Mouse (Mus musculus) spleen, adult 2 months (tissue): ENCODE results near the gene Lrrc25. TPM values are rescaled to one million over a fixed set of nuclear protein-coding genes. Genes with fewer than 3 reads are reported as not detected.

Source experiments
- DNase-seq, 2 experiments: peaks; one replicate each; pipeline versions ENCODE4 v3.0.0 to v3.0.0-alpha.2; 2012 to 2021; ENCODE audit warnings: low spot score in 2 of 2, low read depth in 1 of 2
- H3K27ac ChIP-seq: fragments of 200-500 bp; 2 replicates; pipeline ENCODE4 v1.5.1; 2012; ENCODE audit warnings: low read length, inconsistent platforms; ENCODE audit not compliant: insufficient read depth
- H3K27me3 ChIP-seq: fragments of 200-500 bp; 2 replicates; pipeline ENCODE4 v1.6.1; 2012; ENCODE audit warnings: mild to moderate bottlenecking, moderate library complexity, low read length, inconsistent platforms; ENCODE audit not compliant: control insufficient read depth, insufficient read depth
- H3K36me3 ChIP-seq: fragments of 200-500 bp; 2 replicates; pipeline ENCODE4 v1.6.1; 2012; ENCODE audit warnings: mild to moderate bottlenecking, low read length, inconsistent platforms; ENCODE audit not compliant: control insufficient read depth, insufficient read depth
- H3K4me1 ChIP-seq: fragments of 200-500 bp; 2 replicates; pipeline ENCODE4 v1.6.1; 2011; ENCODE audit warnings: inconsistent platforms; ENCODE audit not compliant: control insufficient read depth, insufficient read depth, insufficient read length
- H3K4me3 ChIP-seq: fragments of 200-500 bp; 2 replicates; pipeline ENCODE4 v1.5.1; 2011; ENCODE audit warnings: mild to moderate bottlenecking, inconsistent platforms; ENCODE audit not compliant: insufficient read depth, insufficient read length; ENCODE audit errors: extremely low read depth
- CTCF ChIP-seq: fragments of 200-500 bp; IDR thresholded peaks from 2 replicates; pipeline ENCODE4 v1.5.1; 2011; ENCODE audit warnings: mild to moderate bottlenecking, inconsistent platforms; ENCODE audit not compliant: insufficient read depth, insufficient read length, insufficient replicate concordance; ENCODE audit errors: extremely low read depth
- POLR2A ChIP-seq: fragments of 200-500 bp; IDR thresholded peaks from 2 replicates; pipeline ENCODE4 v1.6.1; 2011; ENCODE audit warnings: low read depth, low read length, inconsistent platforms
- WGBS: fragments of 180-500 bp; shearing (Covaris S2); methylation state at CpG from one replicate; pipeline ENCODE4 v1.1.7; 2018; 5-methylcytosine and 5-hydroxymethylcytosine counted together
- polyA plus RNA-seq: library from polyadenylated mRNA; depleted of rRNA; stranded (reverse); fragments of >200 nt; gene quantifications from 2 replicates; pipeline ENCODE4 v1.2.3, GENCODE M21; 2012

The Lrrc25 gene
- polyA plus RNA-seq, 1 experiment: 41.6 TPM

- 89% methylated on average over 10 of the region's 10 CpGs for WGBS
- no peak overlapping the region for H3K27ac ChIP-seq
- peaks cover 14% of the 10 kb centered on the region for H3K36me3 ChIP-seq
- no peak overlapping the region for H3K4me3 ChIP-seq
- TF ChIP-seq POLR2A (no peak), CTCF (no peak)
- no peak for DNase-seq
- peaks cover 19% of the 10 kb centered on the region for H3K4me1 ChIP-seq
- no peaks in the 10 kb centered on the region for H3K27me3 ChIP-seq
Observed at GRCm38 (mm10) chr8:70598722-70599121, 17.2 kb upstream of the Lrrc25 start.

GRCm38 (mm10) chr8:70599507-70600290 is 16.3 kb upstream of the Lrrc25 start:
- 90% methylated on average over 12 of the region's 12 CpGs for WGBS
- no peak for DNase-seq
- no peak for TF ChIP-seq POLR2A
- TF ChIP-seq CTCF: no peak
- Histone ChIP-seq H3K4me3 (no peak overlapping the region), H3K36me3 (peaks cover 14% of the 10 kb centered on the region), H3K4me1 (peaks cover 16% of the 10 kb centered on the region), H3K27ac (no peak overlapping the region), H3K27me3 (no peaks in the 10 kb centered on the region)

GRCm38 (mm10) chr8:70600473-70601270 is 15.3 kb upstream of the Lrrc25 start:
- Histone ChIP-seq H3K4me1 (peaks cover 10% of the 10 kb centered on the region), H3K36me3 (peaks cover 14% of the 10 kb centered on the region), H3K27me3 (no peaks in the 10 kb centered on the region), H3K4me3 (no peak overlapping the region), H3K27ac (no peak overlapping the region)
- TF ChIP-seq CTCF (no peak), POLR2A (no peak)
- 56% methylated on average over 10 of the region's 10 CpGs for WGBS
- DNase-seq: no peak

GRCm38 (mm10) chr8:70601271-70601649 is 14.7 kb upstream of the Lrrc25 start:
- peaks cover 12% of the 10 kb centered on the region for H3K36me3 ChIP-seq
- 13% methylated on average over 26 of the region's 26 CpGs for WGBS
- peaks cover 10% of the 10 kb centered on the region for H3K4me1 ChIP-seq
- no peaks in the 10 kb centered on the region for H3K27me3 ChIP-seq
- H3K4me3 ChIP-seq: no peak overlapping the region
- DNase-seq: peak; percentile 42 to 72
- TF ChIP-seq CTCF (no peak), POLR2A (no peak)
- H3K27ac ChIP-seq: no peak overlapping the region

GRCm38 (mm10) chr8:70602139-70602811 is 13.7 kb upstream of the Lrrc25 start:
- no peak for DNase-seq
- Histone ChIP-seq H3K27ac (no peak overlapping the region), H3K4me1 (peaks cover 12% of the 10 kb centered on the region), H3K36me3 (peaks cover 9% of the 10 kb centered on the region), H3K4me3 (no peak overlapping the region), H3K27me3 (no peaks in the 10 kb centered on the region)
- TF ChIP-seq POLR2A (no peak), CTCF (no peak)
- 86% methylated on average over 13 of the region's 13 CpGs for WGBS

GRCm38 (mm10) chr8:70604558-70604957 is 11.4 kb upstream of the Lrrc25 start:
- H3K4me1 ChIP-seq: peaks cover 24% of the 10 kb centered on the region

More at GRCm38 (mm10) chr8:70604558-70604957, 11.4 kb upstream of the Lrrc25 start:
- H3K27ac ChIP-seq: no peak overlapping the region
- no peaks in the 10 kb centered on the region for H3K27me3 ChIP-seq
- no peak overlapping the region for H3K4me3 ChIP-seq
- TF ChIP-seq POLR2A (no peak), CTCF (no peak)
- 91% methylated on average over 7 of the region's 7 CpGs for WGBS
- no peaks in the 10 kb centered on the region for H3K36me3 ChIP-seq
- no peak for DNase-seq
